Mouse (Mus musculus): ENCODE results near the gene Cd46. TPM values are rescaled to one million over a fixed set of nuclear protein-coding genes. Genes with fewer than 3 reads are reported as not detected.
A peak's percentile ranks its signal among the peaks of the same experiment; 100 is the strongest.

The Cd46 gene
- 5.5 and 6.1 TPM in 2 replicates for polyA plus RNA-seq (2012; rRNA removed)

GRCm38 (mm10) chr1:195092220-195092720 lies at the start of gene Cd46:
TSS of gene Cd46 (minus strand) at chr1:195092249.
- Histone ChIP-seq H3K27ac (ENCODE audit: insufficient read depth, low read length) (no peak within 1 kb of the TSS), H3K27me3 (ENCODE audit: control insufficient read depth, insufficient read depth, low read length) (peaks cover 1% of the 10 kb centered on the region; the same call in 1 of the 2 replicates), H3K4me3 (replicated peaks; ENCODE audit: insufficient read depth, low read depth, low read length) (peak within 1 kb of the TSS; percentile 15), H3K4me1 (ENCODE audit: control insufficient read depth, insufficient read depth, low read length) (no peaks in the 10 kb centered on the region)
- WGBS = 8% methylated on average over 14 of the region's 14 CpGs
- peak; percentile 18 to 22 for DNase-seq
- TF ChIP-seq CTCF (IDR thresholded peaks at IDR 0.05; ENCODE audit: borderline replicate concordance, insufficient read depth, low read depth, low read length) (no peak), POLR2A (IDR thresholded peaks at IDR 0.05; ENCODE audit: borderline replicate concordance, insufficient read depth, low read length) (no peak)

- peak in 1 of 2 experiments; percentile 10 for DNase-seq
- no peak overlapping the region for H3K4me3 ChIP-seq (replicated peaks; ENCODE audit: insufficient read depth, low read depth, low read length)
- no peak overlapping the region for H3K27ac ChIP-seq (ENCODE audit: insufficient read depth, low read length)
- TF ChIP-seq POLR2A (IDR thresholded peaks at IDR 0.05; ENCODE audit: borderline replicate concordance, insufficient read depth, low read length) (no peak), CTCF (IDR thresholded peaks at IDR 0.05; ENCODE audit: borderline replicate concordance, insufficient read depth, low read depth, low read length) (no peak)
- 51% methylated on average over 3 of the region's 3 CpGs for WGBS
- no peaks in the 10 kb centered on the region for H3K27me3 ChIP-seq (ENCODE audit: control insufficient read depth, insufficient read depth, low read length)
- no peaks in the 10 kb centered on the region for H3K4me1 ChIP-seq (ENCODE audit: control insufficient read depth, insufficient read depth, low read length)
These were observed 40.0 kb upstream of the Cd46 start for GRCm38 (mm10) chr1:195132070-195132469.

- H3K27me3 ChIP-seq (ENCODE audit: control insufficient read depth, insufficient read depth, low read length) = no peaks in the 10 kb centered on the region
- no peaks in the 10 kb centered on the region for H3K4me1 ChIP-seq (ENCODE audit: control insufficient read depth, insufficient read depth, low read length)
- peak overlapping the region; percentile 79 for H3K4me3 ChIP-seq (replicated peaks; ENCODE audit: insufficient read depth, low read depth, low read length)
- no peak for TF ChIP-seq POLR2A (IDR thresholded peaks at IDR 0.05; ENCODE audit: borderline replicate concordance, insufficient read depth, low read length)
- no peak for TF ChIP-seq CTCF (IDR thresholded peaks at IDR 0.05; ENCODE audit: borderline replicate concordance, insufficient read depth, low read depth, low read length)
- 29% methylated on average over 4 of the region's 4 CpGs for WGBS
- DNase-seq = no peak
- H3K27ac ChIP-seq (ENCODE audit: insufficient read depth, low read length) = no peak overlapping the region
These were observed 39.6 kb upstream of the Cd46 start for GRCm38 (mm10) chr1:195131675-195132015.

GRCm38 (mm10) chr1:195130953-195131674 lies 39.1 kb upstream of the Cd46 start, which contains the start of gene Cr1l:
TSS of gene Cr1l (minus strand) at chr1:195131586.
- peak; percentile 45; the same call in 1 of the 2 replicates for TF ChIP-seq CTCF (IDR thresholded peaks at IDR 0.05; ENCODE audit: borderline replicate concordance, insufficient read depth, low read depth, low read length)
- TF ChIP-seq POLR2A (IDR thresholded peaks at IDR 0.05; ENCODE audit: borderline replicate concordance, insufficient read depth, low read length) = peak; percentile 43; the same call in 1 of the 2 replicates
- H3K4me1 ChIP-seq (ENCODE audit: control insufficient read depth, insufficient read depth, low read length) = no peaks in the 10 kb centered on the region
- WGBS = under 1% methylated on average over 31 of the region's 31 CpGs
- H3K4me3 ChIP-seq (replicated peaks; ENCODE audit: insufficient read depth, low read depth, low read length) = peak within 1 kb of the TSS; percentile 79
- H3K27me3 ChIP-seq (ENCODE audit: control insufficient read depth, insufficient read depth, low read length) = no peaks in the 10 kb centered on the region
- DNase-seq = peak; percentile 86
- H3K27ac ChIP-seq (ENCODE audit: insufficient read depth, low read length) = peak within 1 kb of the TSS; percentile 70; the same call in 1 of the 2 replicates

GRCm38 (mm10) chr1:195130479-195130878 lies 38.4 kb upstream of the Cd46 start:
- DNase-seq = no peak
- TF ChIP-seq CTCF (IDR thresholded peaks at IDR 0.05; ENCODE audit: borderline replicate concordance, insufficient read depth, low read depth, low read length) (no peak), POLR2A (IDR thresholded peaks at IDR 0.05; ENCODE audit: borderline replicate concordance, insufficient read depth, low read length) (no peak)

GRCm38 (mm10) chr1:195129867-195130266 lies 37.8 kb upstream of the Cd46 start:
- Histone ChIP-seq H3K27ac (ENCODE audit: insufficient read depth, low read length) (no peak overlapping the region), H3K27me3 (ENCODE audit: control insufficient read depth, insufficient read depth, low read length) (no peaks in the 10 kb centered on the region), H3K4me3 (replicated peaks; ENCODE audit: insufficient read depth, low read depth, low read length) (no peak overlapping the region), H3K4me1 (ENCODE audit: control insufficient read depth, insufficient read depth, low read length) (no peaks in the 10 kb centered on the region)
- no peak for DNase-seq
- 58% methylated on average over 1 of the region's 1 CpGs for WGBS
- TF ChIP-seq CTCF (IDR thresholded peaks at IDR 0.05; ENCODE audit: borderline replicate concordance, insufficient read depth, low read depth, low read length) (no peak), POLR2A (IDR thresholded peaks at IDR 0.05; ENCODE audit: borderline replicate concordance, insufficient read depth, low read length) (no peak)

More at GRCm38 (mm10) chr1:195130479-195130878, 38.4 kb upstream of the Cd46 start:
- no peaks in the 10 kb centered on the region for H3K4me1 ChIP-seq (ENCODE audit: control insufficient read depth, insufficient read depth, low read length)
- H3K27me3 ChIP-seq (ENCODE audit: control insufficient read depth, insufficient read depth, low read length) = no peaks in the 10 kb centered on the region
- H3K4me3 ChIP-seq (replicated peaks; ENCODE audit: insufficient read depth, low read depth, low read length) = peak overlapping the region; percentile 79
- 14% methylated on average over 2 of the region's 2 CpGs for WGBS
- H3K27ac ChIP-seq (ENCODE audit: insufficient read depth, low read length) = no peak overlapping the region

- TF ChIP-seq CTCF (IDR thresholded peaks at IDR 0.05; ENCODE audit: borderline replicate concordance, insufficient read depth, low read depth, low read length) = no peak
- TF ChIP-seq POLR2A (IDR thresholded peaks at IDR 0.05; ENCODE audit: borderline replicate concordance, insufficient read depth, low read length) = no peak
- WGBS = 91% methylated on average over 1 of the region's 1 CpGs
- Histone ChIP-seq H3K4me3 (replicated peaks; ENCODE audit: insufficient read depth, low read depth, low read length) (no peak overlapping the region), H3K27ac (ENCODE audit: insufficient read depth, low read length) (no peak overlapping the region), H3K4me1 (ENCODE audit: control insufficient read depth, insufficient read depth, low read length) (no peaks in the 10 kb centered on the region), H3K27me3 (ENCODE audit: control insufficient read depth, insufficient read depth, low read length) (no peaks in the 10 kb centered on the region)
- no peak for DNase-seq
These were observed 22.4 kb upstream of the Cd46 start for GRCm38 (mm10) chr1:195114414-195114813.

- TF ChIP-seq POLR2A (IDR thresholded peaks at IDR 0.05; ENCODE audit: borderline replicate concordance, insufficient read depth, low read length) (no peak), CTCF (IDR thresholded peaks at IDR 0.05; ENCODE audit: borderline replicate concordance, insufficient read depth, low read depth, low read length) (no peak)
- no peaks in the 10 kb centered on the region for H3K4me1 ChIP-seq (ENCODE audit: control insufficient read depth, insufficient read depth, low read length)
- no peaks in the 10 kb centered on the region for H3K27me3 ChIP-seq (ENCODE audit: control insufficient read depth, insufficient read depth, low read length)
- H3K4me3 ChIP-seq (replicated peaks; ENCODE audit: insufficient read depth, low read depth, low read length) = no peak overlapping the region
- DNase-seq = no peak
- no peak overlapping the region for H3K27ac ChIP-seq (ENCODE audit: insufficient read depth, low read length)
- WGBS = 92% methylated on average over 4 of the region's 4 CpGs
These were observed 21.6 kb upstream of the Cd46 start for GRCm38 (mm10) chr1:195113621-195114020.

Data from cerebellum, adult 2 months (tissue).